Mouse (Mus musculus): ENCODE measurements around the gene AA467197. TPM values are rescaled to one million over a fixed set of nuclear protein-coding genes. Genes with fewer than 3 reads are reported as not detected.

AA467197 gene
- total RNA-seq (2022) = under 1 TPM; 0.54 to 0.91 (median 0.82) TPM

DNA sequence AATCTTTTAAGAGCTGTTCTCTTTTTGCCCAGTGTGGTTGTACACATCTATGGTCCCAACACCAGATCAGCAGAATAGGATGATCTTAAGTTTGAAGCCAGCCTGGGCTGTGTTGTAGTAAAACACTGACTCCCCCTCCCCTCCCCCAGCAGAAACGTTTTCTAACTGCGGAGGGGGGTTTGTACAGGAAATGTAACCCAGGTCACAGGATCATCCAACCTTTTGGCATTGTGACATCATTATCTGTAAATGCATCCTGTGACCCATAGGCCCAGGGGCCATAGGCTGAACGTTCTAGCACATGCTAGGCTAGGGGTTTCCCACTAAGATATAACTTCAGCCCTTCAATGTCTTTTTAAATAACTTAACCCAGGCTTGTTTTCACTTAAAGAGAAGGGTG, at the start of gene AA467197:
AA467197 (plus strand) TSS at position 301 of the 400 bp plus-strand sequence.
- DNase-seq (ENCODE audit: low spot score in 2 of 2) = no peak

- DNase-seq (ENCODE audit: low spot score in 2 of 2) = no peak
Measured at GRCm38 (mm10) chr2:122587861-122588519, 48.8 kb upstream of the AA467197 start.

- no peak for DNase-seq (ENCODE audit: low spot score in 2 of 2)
Measured at GRCm38 (mm10) chr2:122590351-122590750, 46.4 kb upstream of the AA467197 start.

- no peak for DNase-seq (ENCODE audit: low spot score in 2 of 2)
Measured at GRCm38 (mm10) chr2:122591213-122591612, 45.6 kb upstream of the AA467197 start.

DNA sequence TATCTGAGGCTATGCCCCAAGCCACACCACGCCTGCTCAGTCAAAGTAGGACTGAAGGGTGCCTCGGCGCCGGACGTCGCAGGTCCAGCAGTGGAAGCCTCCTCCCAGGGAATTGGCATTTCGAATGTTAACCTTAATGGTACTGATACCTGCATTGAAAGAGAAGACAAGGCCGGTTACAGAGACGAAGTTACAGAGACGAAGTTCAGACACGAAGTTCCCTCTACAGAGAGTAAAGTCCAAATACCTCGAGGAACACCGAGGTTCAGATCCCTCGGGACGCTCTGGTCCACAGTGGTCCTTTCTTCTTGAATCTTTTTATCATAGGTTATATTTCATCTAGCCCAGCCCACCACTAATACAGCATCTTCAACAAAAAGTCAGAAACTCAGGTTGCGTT, 41.3 kb upstream of the AA467197 start:
- DNase-seq (ENCODE audit: low spot score in 2 of 2) = no peak

GRCm38 (mm10) chr2:122599736-122600135, 37.0 kb upstream of the AA467197 start:
- DNase-seq (ENCODE audit: low spot score in 2 of 2) = no peak

GRCm38 (mm10) chr2:122601354-122601753, 35.4 kb upstream of the AA467197 start:
- DNase-seq (ENCODE audit: low spot score in 2 of 2) = no peak

- peak; percentile 52 to 65 for DNase-seq (ENCODE audit: low spot score in 2 of 2)
Measured at GRCm38 (mm10) chr2:122605829-122606228, 31.0 kb upstream of the AA467197 start.

DNA sequence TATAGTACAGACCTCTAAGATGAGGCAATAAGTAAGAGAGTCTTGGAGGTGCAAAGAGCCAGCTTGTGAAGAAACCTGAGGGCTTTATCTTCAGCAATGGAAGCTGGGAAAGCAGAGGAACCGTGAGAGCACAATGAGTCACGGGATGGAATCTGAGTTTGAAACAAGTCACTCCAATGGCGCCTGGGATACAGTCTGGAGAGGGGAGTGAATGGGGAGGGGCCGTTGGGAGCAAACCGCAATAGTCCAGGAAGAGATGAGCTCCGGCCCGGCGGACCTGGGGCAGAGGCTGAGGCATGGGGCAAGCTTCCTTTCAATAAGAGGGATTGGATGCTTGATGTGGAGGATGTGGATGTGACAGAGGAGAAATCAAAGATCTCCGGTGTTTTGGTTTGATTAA, 28.0 kb upstream of the AA467197 start:
- no peak for DNase-seq (ENCODE audit: low spot score in 2 of 2)

GRCm38 (mm10) chr2:122610746-122611653, 25.8 kb upstream of the AA467197 start, which contains the start of gene Gatm:
Gene Gatm, minus strand, starts transcription at chr2:122611303.
- DNase-seq (ENCODE audit: low spot score in 2 of 2) = peak; percentile 57 to 72

DNA sequence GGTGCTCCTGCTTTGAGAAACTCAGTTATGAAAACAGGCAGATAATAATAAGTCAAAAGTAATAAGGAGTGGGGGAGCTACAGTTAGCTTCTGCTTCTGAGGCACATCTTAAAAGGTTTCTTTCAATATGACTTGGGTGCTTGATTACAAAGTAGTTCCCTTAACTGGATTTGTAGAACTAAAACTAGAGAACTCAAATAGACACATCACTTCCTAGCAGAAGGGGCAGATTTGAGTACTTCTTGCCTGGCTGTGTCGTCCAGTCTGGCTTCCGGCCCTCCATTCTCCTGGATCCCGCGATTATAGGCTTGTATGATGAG, 25.2 kb upstream of the AA467197 start:
- DNase-seq (ENCODE audit: low spot score in 2 of 2) = no peak

- DNase-seq (ENCODE audit: low spot score in 2 of 2) = no peak
Measured at GRCm38 (mm10) chr2:122616237-122616636, 20.5 kb upstream of the AA467197 start.

GRCm38 (mm10) chr2:122617792-122618191, 19.0 kb upstream of the AA467197 start:
- DNase-seq (ENCODE audit: low spot score in 2 of 2) = no peak

- DNase-seq (ENCODE audit: low spot score in 2 of 2) = no peak
Measured at GRCm38 (mm10) chr2:122618719-122619118, 18.1 kb upstream of the AA467197 start.

DNA sequence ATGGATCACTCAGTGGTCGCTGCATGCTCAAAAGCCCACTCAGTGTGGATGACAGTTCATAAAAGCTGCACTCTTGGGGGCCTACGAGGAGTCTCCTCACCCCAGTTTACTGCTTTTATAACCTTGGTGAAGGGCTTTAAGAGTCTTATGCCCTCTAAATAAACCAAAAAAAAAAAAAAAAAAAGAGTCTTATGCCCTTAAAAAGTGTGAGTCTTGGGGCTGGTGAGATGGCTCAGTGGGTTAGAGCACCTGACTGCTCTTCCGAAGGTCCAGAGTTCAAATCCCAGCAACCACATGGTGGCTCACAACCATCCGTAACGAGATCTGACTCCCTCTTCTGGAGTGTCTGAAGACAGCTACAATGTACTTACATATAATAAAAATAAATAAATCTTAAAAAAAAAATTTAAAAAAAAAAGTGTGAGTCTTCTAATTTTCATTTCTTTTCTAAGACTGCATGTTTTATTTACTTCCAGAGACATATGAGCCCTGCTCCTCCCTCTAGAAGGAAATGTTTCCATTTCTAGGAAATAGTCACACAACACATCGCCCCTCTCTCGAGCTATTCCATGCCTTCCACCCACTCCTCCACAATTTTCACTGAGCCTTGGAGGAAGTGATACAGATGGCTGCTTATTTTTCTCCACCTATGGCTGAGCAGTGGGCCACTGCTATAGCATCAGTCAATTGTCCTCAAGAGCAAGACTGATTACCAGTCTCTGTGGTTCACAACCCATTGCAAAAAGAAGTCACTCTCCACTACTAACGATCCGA, 15.3 kb upstream of the AA467197 start:
- DNase-seq (ENCODE audit: low spot score in 2 of 2) = no peak

- no peak for DNase-seq (ENCODE audit: low spot score in 2 of 2)
Measured at GRCm38 (mm10) chr2:122625930-122626329, 10.9 kb upstream of the AA467197 start.

GRCm38 (mm10) chr2:122628976-122629375, 7.8 kb upstream of the AA467197 start:
- peak; percentile 70 to 86 for DNase-seq (ENCODE audit: low spot score in 2 of 2)

GRCm38 (mm10) chr2:122629871-122630270, 6.9 kb upstream of the AA467197 start:
- DNase-seq (ENCODE audit: low spot score in 2 of 2) = no peak

- DNase-seq (ENCODE audit: low spot score in 2 of 2) = peak; percentile 90 to 91
Measured at GRCm38 (mm10) chr2:122630465-122631225, 6.1 kb upstream of the AA467197 start.

GRCm38 (mm10) chr2:122631226-122631801, 5.5 kb upstream of the AA467197 start:
- no peak for DNase-seq (ENCODE audit: low spot score in 2 of 2)

- DNase-seq (ENCODE audit: low spot score in 2 of 2) = peak in 1 of 2 experiments; percentile 43
Measured at GRCm38 (mm10) chr2:122637526-122637997, 776 bp downstream of the AA467197 start.
